Mouse (Mus musculus): ENCODE results near the gene Gm3149. TPM values are rescaled to one million over a fixed set of nuclear protein-coding genes. Genes with fewer than 3 reads are reported as not detected.

Gene Gm3149
- polyA plus RNA-seq (2014; fragmentation: Illumina TruSeq; extraction: RNeasy Lipid Tissue Mini Kit (QIAGEN cat#74804); ENCODE audit: low read depth, low replicate concordance) = not detected

DNA sequence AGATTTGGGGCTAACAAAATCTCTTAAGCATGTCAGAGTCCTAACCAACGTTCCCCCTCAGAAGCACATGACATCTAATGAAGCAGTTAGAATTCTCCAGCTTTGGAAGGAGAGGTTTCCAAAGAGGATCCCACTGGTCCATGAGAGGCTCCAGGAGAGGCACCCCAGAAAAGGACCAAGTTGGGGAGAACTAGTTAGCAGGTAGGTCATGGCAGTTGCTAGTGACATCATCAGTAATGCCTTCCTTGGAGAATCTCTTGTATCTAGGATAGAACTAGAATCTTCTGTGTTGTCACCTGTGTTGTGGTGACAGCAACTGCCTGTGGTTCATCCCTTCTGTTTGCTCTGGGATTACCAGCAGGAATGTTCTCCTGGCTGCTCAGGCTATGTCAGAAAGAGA lies at the start of gene Gm3149:
TSS of gene Gm3149 (plus strand) at position 301 of the 400 bp plus-strand sequence.

GRCm38 (mm10) chr14:4334476-4335080 lies 17.5 kb downstream of the Gm3149 start, which contains the start of gene 2610042L04Rik:
Gene 2610042L04Rik, plus strand, starts transcription at chr14:4334763.

Other genes starting within 250 kb of the Gm3149 start
- not detected for gene Gm3115, start 233.2 kb upstream of the Gm3149 start, polyA plus RNA-seq (2014; fragmentation: Illumina TruSeq; extraction: RNeasy Lipid Tissue Mini Kit (QIAGEN cat#74804); ENCODE audit: low read depth, low replicate concordance)
- not detected for gene Gm8108, start 206.8 kb upstream of the Gm3149 start, polyA plus RNA-seq (2014; fragmentation: Illumina TruSeq; extraction: RNeasy Lipid Tissue Mini Kit (QIAGEN cat#74804); ENCODE audit: low read depth, low replicate concordance)
- gene Gm3127, start 152.3 kb upstream of the Gm3149 start, polyA plus RNA-seq (2014; fragmentation: Illumina TruSeq; extraction: RNeasy Lipid Tissue Mini Kit (QIAGEN cat#74804); ENCODE audit: low read depth, low replicate concordance) = not detected
- gene Gm2974, start 134.7 kb upstream of the Gm3149 start, polyA plus RNA-seq (2014; fragmentation: Illumina TruSeq; extraction: RNeasy Lipid Tissue Mini Kit (QIAGEN cat#74804); ENCODE audit: low read depth, low replicate concordance) = 0.24 TPM
- gene Gm3138, start 67.7 kb upstream of the Gm3149 start, polyA plus RNA-seq (2014; fragmentation: Illumina TruSeq; extraction: RNeasy Lipid Tissue Mini Kit (QIAGEN cat#74804); ENCODE audit: low read depth, low replicate concordance) = not detected
- gene 2610042L04Rik, start 17.5 kb downstream of the Gm3149 start, polyA plus RNA-seq (2014; fragmentation: Illumina TruSeq; extraction: RNeasy Lipid Tissue Mini Kit (QIAGEN cat#74804); ENCODE audit: low read depth, low replicate concordance) = not detected
- gene Gm3159, start 80.2 kb downstream of the Gm3149 start, polyA plus RNA-seq (2014; fragmentation: Illumina TruSeq; extraction: RNeasy Lipid Tissue Mini Kit (QIAGEN cat#74804); ENCODE audit: low read depth, low replicate concordance) = not detected
- gene Gm3164, start 98.2 kb downstream of the Gm3149 start, polyA plus RNA-seq (2014; fragmentation: Illumina TruSeq; extraction: RNeasy Lipid Tissue Mini Kit (QIAGEN cat#74804); ENCODE audit: low read depth, low replicate concordance) = not detected
- not detected for gene Gm3173, start 113.7 kb downstream of the Gm3149 start, polyA plus RNA-seq (2014; fragmentation: Illumina TruSeq; extraction: RNeasy Lipid Tissue Mini Kit (QIAGEN cat#74804); ENCODE audit: low read depth, low replicate concordance)
- not detected for gene Gm3182, start 164.5 kb downstream of the Gm3149 start, polyA plus RNA-seq (2014; fragmentation: Illumina TruSeq; extraction: RNeasy Lipid Tissue Mini Kit (QIAGEN cat#74804); ENCODE audit: low read depth, low replicate concordance)
- not detected for gene Gm3047, start 238.1 kb downstream of the Gm3149 start, polyA plus RNA-seq (2014; fragmentation: Illumina TruSeq; extraction: RNeasy Lipid Tissue Mini Kit (QIAGEN cat#74804); ENCODE audit: low read depth, low replicate concordance)